Mouse (Mus musculus) ES-Bruce4 (cell line): ENCODE results near the gene Pcare.

Experiments
- CTCF ChIP-seq: IDR thresholded peaks from one replicate; pipeline ENCODE4 v1.8.1; 2011; ENCODE audit warnings: low read depth, low read length
- EP300 ChIP-seq: IDR thresholded peaks from 2 replicates; pipeline ENCODE4 v1.6.1; 2011; ENCODE audit warnings: low read depth, low read length; ENCODE audit not compliant: insufficient read depth
- POLR2A ChIP-seq: IDR thresholded peaks from one replicate; pipeline ENCODE4 v1.8.1; 2011; ENCODE audit warnings: low read length; ENCODE audit not compliant: insufficient read depth

- TF ChIP-seq CTCF (no peak), POLR2A (no peak), EP300 (no peak)
Measured at GRCm38 (mm10) chr17:71707715-71708114, 45.0 kb downstream of the Pcare start.
